Mouse (Mus musculus) spleen, postnatal 4 days (tissue): Measurements from ENCODE around the gene Apoa4.

ENCODE experiments used
- DNase-seq, 2 experiments: peaks; one replicate each; pipeline ENCODE4 v3.0.0; 2022; ENCODE audit warnings: low spot score in 2 of 2

Apoa4 gene

GRCm38 (mm10) chr9:46274494-46274893, 34.0 kb downstream of the Apoa4 start:
- no peak for DNase-seq

- DNase-seq = peak; percentile 97 to 99
These were observed 42.3 kb downstream of the Apoa4 start, which contains the start of gene Bud13 for GRCm38 (mm10) chr9:46282631-46283436. TSS of gene Bud13 (plus strand) at chr9:46283008.
